Mouse (Mus musculus): ENCODE data around the gene Serpina1a.
"Not testable (repeated sequence)": the region's sequence is repeated elsewhere in the genome, so short reads cannot be mapped to it uniquely, and the experiment has no call there.

Gene Serpina1a

DNA sequence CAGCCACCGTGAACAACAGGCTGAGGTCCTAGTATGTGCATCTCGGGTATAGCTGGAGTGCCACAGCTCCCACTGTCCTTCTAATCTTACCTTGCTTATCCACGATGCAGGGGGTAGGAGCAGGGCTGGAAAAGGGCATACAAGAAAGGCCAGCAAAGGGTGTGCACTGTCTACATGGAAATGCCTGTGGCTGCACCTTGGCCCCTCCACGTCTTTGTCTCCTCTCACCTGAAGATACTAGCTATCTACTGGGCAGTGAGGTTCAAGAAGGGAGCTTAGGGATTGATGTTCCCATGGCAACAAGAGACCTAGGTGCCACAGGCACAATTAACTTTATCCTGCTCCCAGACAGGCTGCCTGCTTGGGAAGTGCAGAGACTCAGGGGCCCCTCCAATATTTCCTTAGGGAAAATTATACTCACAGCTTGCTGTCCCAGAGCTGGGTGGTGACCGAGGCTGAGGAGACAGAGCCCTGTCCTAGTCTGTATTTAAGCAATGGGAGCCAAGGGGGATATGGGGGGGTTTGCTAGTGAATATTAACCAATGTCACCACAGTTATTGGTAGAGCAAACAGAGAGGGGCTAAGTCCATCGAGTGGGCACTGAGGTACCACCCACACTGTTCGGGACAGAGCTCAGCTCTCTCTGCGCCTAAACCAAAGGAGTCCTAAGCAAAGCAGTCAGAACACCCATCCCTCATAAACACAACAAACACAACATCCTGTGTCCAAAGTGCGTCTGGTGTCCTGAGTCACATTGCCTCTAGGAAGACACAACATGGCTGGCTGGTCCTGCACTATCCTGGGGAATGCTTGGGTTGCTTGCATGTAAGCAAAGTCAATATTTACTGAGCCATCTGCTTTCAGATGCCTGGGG lies at the start of gene Serpina1a:
Gene Serpina1a (minus strand): TSS at position 462 of the 874 bp plus-strand sequence.
- DNase-seq (ENCODE audit: low read depth, low spot score), result not testable (repeated sequence)

- not testable (repeated sequence) for DNase-seq (ENCODE audit: low read depth, low spot score)
Measured at GRCm38 (mm10) chr12:103909181-103909580, 45.8 kb upstream of the Serpina1a start.

- not testable (repeated sequence) for DNase-seq (ENCODE audit: low read depth, low spot score)
Measured at GRCm38 (mm10) chr12:103907746-103908145, 44.4 kb upstream of the Serpina1a start.

- DNase-seq (ENCODE audit: low read depth, low spot score), result not testable (repeated sequence)
Measured at GRCm38 (mm10) chr12:103904837-103905340, 41.5 kb upstream of the Serpina1a start, which contains the start of gene Serpina1c. Gene Serpina1c (minus strand): TSS chr12:103904887.

DNA sequence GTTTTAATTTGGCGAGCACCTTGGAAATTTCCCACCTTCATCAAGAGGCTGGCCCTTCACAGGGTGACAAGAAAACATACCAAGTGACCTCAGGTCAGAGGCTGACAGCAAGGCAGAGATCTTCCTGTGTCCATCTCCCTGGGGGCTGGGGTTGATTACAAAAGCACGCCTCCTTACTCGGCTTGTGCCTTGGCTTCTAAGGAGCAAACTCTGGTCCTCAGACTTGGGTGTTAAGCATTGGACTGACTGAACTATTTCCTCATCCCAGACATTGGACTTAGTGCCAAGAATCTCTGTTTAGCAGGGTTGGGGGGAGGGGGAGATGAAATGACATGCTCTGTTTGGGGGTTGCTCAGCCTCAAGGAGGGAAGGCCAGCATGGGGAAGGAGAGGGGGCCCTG lies 38.6 kb upstream of the Serpina1a start:
- DNase-seq (ENCODE audit: low read depth, low spot score), result not testable (repeated sequence)

DNA sequence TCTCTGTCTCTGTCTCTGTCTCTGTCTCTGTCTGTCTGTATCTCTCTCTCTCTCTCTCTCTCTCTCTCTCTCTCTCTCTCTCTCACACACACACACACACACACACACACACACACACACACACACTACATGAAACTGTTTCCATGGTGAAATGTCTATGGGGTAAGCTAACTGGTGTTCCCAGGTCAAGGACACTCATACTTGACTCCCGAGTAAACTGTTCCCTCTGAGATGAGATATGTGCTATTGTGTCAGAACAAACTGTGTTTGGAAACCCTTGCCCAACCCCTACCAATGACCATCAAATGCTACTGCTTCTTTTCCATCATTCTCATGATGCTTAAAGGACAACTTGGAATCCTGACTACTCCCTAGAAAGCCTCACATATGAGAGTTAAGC lies 3.5 kb upstream of the Serpina1a start:
- not testable (repeated sequence) for DNase-seq (ENCODE audit: low read depth, low spot score)

GRCm38 (mm10) chr12:103860976-103861375 lies 2.4 kb downstream of the Serpina1a start:
- no peak for DNase-seq (ENCODE audit: low read depth, low spot score)

GRCm38 (mm10) chr12:103860571-103860970 lies 2.8 kb downstream of the Serpina1a start:
- DNase-seq (ENCODE audit: low read depth, low spot score), result not testable (repeated sequence)

DNA sequence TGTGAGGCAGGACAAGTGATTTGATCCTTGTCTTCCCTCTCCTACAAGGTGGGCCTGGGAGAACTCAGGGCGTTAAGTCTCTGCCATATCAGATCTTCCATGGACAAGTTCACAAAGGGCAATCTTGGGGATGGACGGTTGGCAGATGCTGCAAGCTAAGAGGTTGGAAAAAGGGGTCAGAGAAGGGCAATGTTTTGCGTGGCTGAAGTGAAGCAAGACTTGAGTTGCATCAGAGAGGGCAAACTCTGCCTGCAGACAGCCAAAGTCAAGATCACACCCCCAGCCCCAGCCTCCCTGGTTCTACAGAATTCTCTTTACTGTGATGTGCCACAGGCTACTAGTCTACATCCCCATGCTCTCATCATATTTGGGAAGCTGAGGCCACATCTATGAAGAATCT lies 3.8 kb downstream of the Serpina1a start:
- DNase-seq (ENCODE audit: low read depth, low spot score), result not testable (repeated sequence)

GRCm38 (mm10) chr12:103853032-103853431 lies 10.3 kb downstream of the Serpina1a start:
- DNase-seq (ENCODE audit: low read depth, low spot score), result not testable (repeated sequence)

DNA sequence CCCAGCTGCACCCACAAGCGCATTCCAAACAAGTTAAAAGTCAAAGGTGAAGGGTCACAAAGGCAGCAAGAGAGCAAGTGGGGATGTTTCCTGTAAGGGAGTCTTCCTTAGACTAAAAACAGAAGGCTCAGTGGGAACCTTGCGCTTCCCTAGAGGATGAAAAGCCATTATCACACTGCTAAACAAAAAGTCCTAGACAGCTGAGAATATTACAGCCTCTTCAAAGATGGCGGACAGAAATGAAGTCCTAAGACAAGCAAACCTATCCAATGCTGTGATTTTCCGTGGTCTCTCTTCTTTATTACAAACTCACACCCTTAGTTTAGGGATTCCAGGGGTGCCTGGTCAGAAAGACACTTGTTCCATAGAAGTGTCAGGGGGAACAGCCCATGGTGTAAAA lies 33.1 kb downstream of the Serpina1a start, which contains the start of gene Serpina1b:
Gene Serpina1b (minus strand): TSS at position 101 of the 400 bp plus-strand sequence.
- DNase-seq (ENCODE audit: low read depth, low spot score), result not testable (repeated sequence)

DNA sequence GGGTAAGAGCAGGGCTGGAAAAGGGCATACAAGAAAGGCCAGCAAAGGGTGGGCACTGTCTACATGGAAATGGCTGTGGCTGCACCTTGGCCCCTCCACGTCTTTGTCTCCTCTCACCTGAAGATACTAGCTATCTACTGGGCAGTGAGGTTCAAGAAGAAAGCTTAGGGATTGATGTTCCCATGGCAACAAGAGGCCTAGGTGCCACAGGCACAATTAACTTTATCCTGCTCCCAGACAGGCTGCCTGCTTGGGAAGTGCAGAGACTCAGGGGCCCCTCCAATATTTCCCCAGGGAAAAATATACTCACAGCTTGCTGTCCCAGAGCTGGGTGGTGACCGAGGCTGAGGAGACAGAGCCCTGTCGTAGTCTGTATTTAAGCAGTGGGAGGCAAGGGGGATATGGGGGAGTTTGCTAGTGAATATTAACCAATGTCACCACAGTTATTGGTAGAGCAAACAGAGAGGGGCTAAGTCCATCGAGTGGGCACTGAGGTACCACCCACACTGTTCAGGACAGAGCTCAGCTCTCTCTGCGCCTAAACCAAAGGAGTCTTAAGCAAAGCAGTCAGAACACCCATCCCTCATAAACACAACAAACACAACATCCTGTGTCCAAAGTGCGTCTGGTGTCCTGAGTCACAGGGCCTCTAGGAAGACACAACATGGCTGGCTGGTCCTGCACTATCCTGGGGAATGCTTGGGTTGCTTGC lies 35.5 kb downstream of the Serpina1a start:
- not testable (repeated sequence) for DNase-seq (ENCODE audit: low read depth, low spot score)

DNA sequence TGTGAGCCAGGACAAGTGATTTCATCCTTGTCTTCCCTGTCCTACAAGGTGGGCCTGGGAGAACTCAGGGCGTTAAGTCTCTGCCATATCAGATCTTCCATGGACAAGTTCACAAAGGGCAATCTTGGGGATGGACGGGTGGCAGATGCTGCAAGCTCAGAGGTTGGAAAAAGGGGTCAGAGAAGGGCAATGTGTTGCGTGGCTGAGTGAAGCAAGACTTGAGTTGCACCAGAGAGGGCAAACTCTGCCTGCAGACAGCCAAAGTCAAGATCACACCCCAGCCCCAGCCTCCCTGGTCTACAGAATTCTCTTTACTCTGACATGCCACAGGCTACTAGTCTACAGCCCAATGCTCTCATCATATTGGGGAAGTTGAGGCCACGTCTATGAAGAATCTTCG lies 39.5 kb downstream of the Serpina1a start:
- not testable (repeated sequence) for DNase-seq (ENCODE audit: low read depth, low spot score)
